Mouse (Mus musculus) megakaryocyte progenitor cell, adult 5-6 weeks (primary cell): ENCODE data around the gene Gm6358. TPM values are rescaled to one million over a fixed set of nuclear protein-coding genes. Genes with fewer than 3 reads are reported as not detected.
"Not testable (repeated sequence)": the region's sequence is repeated elsewhere in the genome, so short reads cannot be mapped to it uniquely, and the experiment has no call there.

ENCODE experiments used
- ATAC-seq: replicated peaks from 2 replicates; pipeline ENCODE4 v1.8.0; 2016; ENCODE audit warnings: mild to moderate bottlenecking, moderate TSS enrichment, inconsistent platforms; ENCODE audit not compliant: poor library complexity
- total RNA-seq, 2 experiments: library from RNA; stranded (forward) in 1 of 2; stranded (reverse) in 1 of 2; fragments of 157-497, 149-512 nt in 1 of 2; fragments of 200-1000 nt in 1 of 2; gene quantifications; 2 replicates each; pipeline versions ENCODE4 v1.2.3 to v1.2.4; 2015 to 2017

Gene Gm6358
- total RNA-seq (2015) (not detected in 2 replicates), total RNA-seq (2017) (not detected in 2 replicates)

DNA sequence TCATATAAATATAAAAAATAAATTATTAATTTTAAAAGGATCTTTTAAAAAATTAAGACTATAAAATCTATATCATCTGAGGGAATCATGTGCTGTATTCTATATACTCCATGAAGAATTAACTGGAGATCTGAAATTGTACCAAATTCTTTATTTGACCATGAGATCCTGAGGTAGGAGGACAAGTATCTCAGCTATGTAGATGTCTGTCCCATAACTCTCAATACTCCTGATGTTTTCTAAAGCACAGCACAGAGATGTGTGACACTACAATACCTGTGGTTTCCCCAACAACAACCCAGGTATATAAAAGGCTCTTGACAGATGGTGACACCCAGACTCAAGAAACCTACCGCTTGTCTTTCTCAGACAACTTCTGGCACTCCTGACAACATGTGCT lies at the start of gene Gm6358:
Gm6358 (plus strand) TSS at position 301 of the 400 bp plus-strand sequence.
- no peak for ATAC-seq

DNA sequence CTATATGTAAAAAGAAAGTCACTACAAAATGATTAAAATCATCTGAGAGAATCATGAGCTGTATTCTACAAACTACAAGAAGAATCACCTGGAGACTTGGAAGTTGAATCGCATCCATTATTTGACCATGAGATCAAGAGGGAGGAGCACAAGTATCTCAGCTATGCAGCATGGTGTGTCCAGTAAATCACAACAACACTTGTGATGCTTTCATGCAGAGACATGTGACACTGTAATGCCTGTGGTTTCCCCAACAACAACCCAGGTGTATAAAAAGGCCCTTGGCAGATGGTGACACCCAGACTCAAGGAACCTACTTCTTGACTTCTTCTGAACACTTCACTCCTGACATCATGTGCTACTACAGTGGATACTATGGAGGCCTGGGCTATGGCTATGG lies 10.1 kb downstream of the Gm6358 start, which contains the start of gene Gm10061:
Gm10061 (plus strand) TSS at position 301 of the 400 bp plus-strand sequence.
- no peak for ATAC-seq

DNA sequence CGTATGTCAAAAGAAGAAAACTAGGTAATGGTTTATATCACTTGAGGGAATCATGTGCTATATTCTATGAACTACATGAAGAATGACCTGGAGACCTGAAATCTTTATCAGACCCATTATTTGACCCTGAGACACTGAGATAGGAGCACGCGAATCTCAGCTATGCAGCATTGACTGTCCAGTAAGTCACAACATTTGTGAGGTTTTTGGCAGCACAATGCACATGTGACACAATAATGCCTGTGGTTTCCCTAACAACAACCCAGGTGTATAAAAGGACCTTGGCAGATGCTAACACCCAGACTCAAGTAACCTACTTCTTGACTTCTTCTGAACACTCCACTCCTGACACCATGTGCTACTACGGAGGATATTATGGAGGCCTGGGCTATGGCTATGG lies 17.0 kb downstream of the Gm6358 start, which contains the start of gene Gm9789:
Gm9789 (plus strand) TSS at position 301 of the 400 bp plus-strand sequence.
- no peak for ATAC-seq

DNA sequence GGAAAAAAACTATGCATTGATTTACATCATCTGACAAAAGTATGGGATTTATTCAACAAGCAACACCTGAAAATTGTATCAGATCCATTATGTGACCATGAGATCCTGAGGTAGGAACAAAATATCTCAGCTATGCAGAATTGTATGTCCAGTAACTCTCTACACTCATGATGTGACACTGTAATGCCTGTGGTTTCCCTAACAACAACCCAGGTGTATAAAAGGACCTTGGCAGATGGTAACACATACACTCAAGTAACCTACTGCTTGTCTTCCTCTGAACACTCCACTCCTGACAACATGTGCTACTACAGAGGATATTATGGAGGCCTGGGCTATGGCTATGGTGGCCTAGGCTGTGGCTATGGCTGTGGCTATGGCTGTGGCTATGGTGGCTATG lies 28.5 kb downstream of the Gm6358 start, which contains the start of gene Gm7735:
Gm7735 (plus strand) TSS at position 301 of the 400 bp plus-strand sequence.
- ATAC-seq: not testable (repeated sequence)

DNA sequence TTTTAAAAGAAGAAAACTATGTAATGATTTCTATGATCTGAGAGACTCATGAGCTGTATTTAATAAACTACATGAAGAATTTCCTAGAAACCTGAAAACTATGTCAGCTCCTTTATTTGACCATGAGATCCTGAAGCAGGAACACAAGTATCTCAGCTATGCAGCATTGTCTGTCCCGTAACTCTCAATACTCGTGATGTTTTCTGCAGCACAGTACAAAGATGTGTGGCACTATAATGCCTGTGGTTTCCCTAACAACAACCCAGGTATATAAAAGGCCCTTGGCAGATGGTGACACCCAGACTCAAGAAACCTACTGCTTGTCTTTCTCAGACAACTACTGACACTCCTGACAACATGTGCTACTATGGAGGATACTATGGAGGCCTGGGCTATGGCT lies 33.8 kb downstream of the Gm6358 start, which contains the start of gene 1110057P08Rik:
1110057P08Rik (plus strand) TSS at position 301 of the 400 bp plus-strand sequence.
- ATAC-seq: no peak

DNA sequence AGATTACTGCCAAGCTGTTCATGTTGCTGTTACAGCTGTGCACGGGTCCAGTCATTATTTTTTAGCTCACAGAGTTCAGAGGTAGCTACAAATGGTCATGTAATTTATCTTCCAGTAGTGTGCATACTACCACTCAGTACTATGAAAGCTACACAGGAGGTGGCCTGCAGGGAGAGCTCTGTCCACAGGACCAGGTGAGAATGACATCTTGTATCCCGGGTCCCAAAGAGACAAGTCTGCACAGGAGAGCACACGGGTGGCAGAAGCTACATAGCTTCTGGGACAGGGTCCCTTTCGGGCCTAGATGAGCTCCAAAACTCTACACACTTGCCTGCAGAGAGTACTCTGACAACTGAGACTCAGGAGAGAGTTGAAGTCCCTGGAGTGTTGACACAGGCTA lies 48.0 kb downstream of the Gm6358 start:
- no peak for ATAC-seq

Other genes with a start within 250 kb of the Gm6358 start
- not detected in 2 replicates for gene Krtap19-5, start 244.4 kb upstream of the Gm6358 start, total RNA-seq (2015)
- not detected in 2 replicates for gene Krtap19-5, start 244.4 kb upstream of the Gm6358 start, total RNA-seq (2017)
- not detected in 2 replicates for gene Krtap19-9b, start 208.6 kb upstream of the Gm6358 start, total RNA-seq (2015)
- not detected in 2 replicates for gene Krtap19-9b, start 208.6 kb upstream of the Gm6358 start, total RNA-seq (2017)
- not detected in 2 replicates for gene Krtap16-3, start 178.0 kb upstream of the Gm6358 start, total RNA-seq (2015)
- not detected in 2 replicates for gene Krtap16-3, start 178.0 kb upstream of the Gm6358 start, total RNA-seq (2017)
- gene Krtap22-2, start 130.1 kb upstream of the Gm6358 start, total RNA-seq (2015): not detected in 2 replicates
- not detected in 2 replicates for gene Krtap22-2, start 130.1 kb upstream of the Gm6358 start, total RNA-seq (2017)
- not detected in 2 replicates for gene Gm10229, start 125.6 kb upstream of the Gm6358 start, total RNA-seq (2015)
- gene Gm10229, start 125.6 kb upstream of the Gm6358 start, total RNA-seq (2017): not detected in 2 replicates
- gene Krtap6-1, start 109.2 kb upstream of the Gm6358 start, total RNA-seq (2015): not detected in 2 replicates
- not detected in 2 replicates for gene Krtap6-1, start 109.2 kb upstream of the Gm6358 start, total RNA-seq (2017)
- not detected in 2 replicates for gene Gm10228, start 99.4 kb upstream of the Gm6358 start, total RNA-seq (2015)
- not detected in 2 replicates for gene Gm10228, start 99.4 kb upstream of the Gm6358 start, total RNA-seq (2017)
- gene Krtap6-5, start 93.0 kb upstream of the Gm6358 start, total RNA-seq (2015): not detected in 2 replicates
- gene Krtap6-5, start 93.0 kb upstream of the Gm6358 start, total RNA-seq (2017): not detected in 2 replicates
- not detected in 2 replicates for gene 1110025L11Rik, start 76.8 kb upstream of the Gm6358 start, total RNA-seq (2015)
- not detected in 2 replicates for gene 1110025L11Rik, start 76.8 kb upstream of the Gm6358 start, total RNA-seq (2017)
- not detected in 2 replicates for gene Krtap6-3, start 56.8 kb upstream of the Gm6358 start, total RNA-seq (2015)
- gene Krtap6-3, start 56.8 kb upstream of the Gm6358 start, total RNA-seq (2017): not detected in 2 replicates
- gene Gm10061, start 10.2 kb downstream of the Gm6358 start, total RNA-seq (2015): not detected in 2 replicates
- gene Gm10061, start 10.2 kb downstream of the Gm6358 start, total RNA-seq (2017): not detected in 2 replicates
- gene Gm9789, start 17.1 kb downstream of the Gm6358 start, total RNA-seq (2015): not detected in 2 replicates
- not detected in 2 replicates for gene Gm9789, start 17.1 kb downstream of the Gm6358 start, total RNA-seq (2017)
- not detected in 2 replicates for gene Gm7735, start 28.6 kb downstream of the Gm6358 start, total RNA-seq (2015)
- not detected in 2 replicates for gene Gm7735, start 28.6 kb downstream of the Gm6358 start, total RNA-seq (2017)
- gene 1110057P08Rik, start 33.9 kb downstream of the Gm6358 start, total RNA-seq (2015): not detected in 2 replicates
- not detected in 2 replicates for gene 1110057P08Rik, start 33.9 kb downstream of the Gm6358 start, total RNA-seq (2017)
- not detected in 2 replicates for gene Krtap20-2, start 65.0 kb downstream of the Gm6358 start, total RNA-seq (2015)
- gene Krtap20-2, start 65.0 kb downstream of the Gm6358 start, total RNA-seq (2017): not detected in 2 replicates